Mouse (Mus musculus): ENCODE results near the gene Nucks1. TPM values are rescaled to one million over a fixed set of nuclear protein-coding genes. Genes with fewer than 3 reads are reported as not detected.

Nucks1 gene
- polyA plus RNA-seq, 1 experiment from 2014 or later, result 50.1 TPM

DNA sequence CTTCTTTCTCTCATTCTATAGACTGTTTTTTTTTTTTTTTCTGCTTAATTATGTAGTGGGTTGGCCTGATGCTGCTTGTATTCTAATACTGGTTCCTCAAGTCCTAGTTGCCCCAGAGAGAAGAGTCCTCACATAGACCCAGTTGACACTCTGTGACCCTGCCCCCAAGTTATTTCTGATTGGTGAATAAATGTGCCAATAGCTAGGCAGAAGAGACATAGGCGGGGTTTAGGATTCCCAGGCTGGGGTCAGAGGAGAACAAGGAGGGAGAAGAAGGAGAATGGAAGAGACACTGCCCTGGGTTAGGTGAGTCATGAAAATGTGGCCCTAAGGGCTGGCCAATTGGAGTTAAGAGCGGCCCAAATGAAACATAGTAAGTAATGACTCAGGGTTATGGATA is 30.5 kb upstream of the Nucks1 start:
- WGBS, result 82% methylated on average over 2 of the region's 2 CpGs

DNA sequence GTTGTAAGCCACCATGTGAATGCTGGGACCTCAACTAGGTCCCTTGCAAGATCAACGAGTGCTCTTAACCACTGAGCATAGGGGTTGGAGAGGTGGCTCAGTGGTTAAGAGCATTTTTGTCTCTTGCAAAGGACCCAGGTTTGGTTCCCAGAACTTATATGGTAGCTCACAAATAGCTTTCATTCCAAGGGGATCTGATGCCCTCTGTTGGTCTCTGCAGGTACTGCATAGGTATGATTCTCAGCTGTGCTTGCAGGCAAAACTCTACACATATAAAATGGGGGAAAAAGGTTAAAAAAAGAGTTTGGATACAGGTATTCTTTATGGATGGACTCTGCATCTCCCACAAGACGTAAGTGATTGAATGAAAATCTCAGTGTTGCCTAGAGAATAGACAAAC is 27.5 kb upstream of the Nucks1 start:
- ATAC-seq, result no peak
- H3K27ac ChIP-seq (ENCODE audit: low read length), result no peak overlapping the region
- H3K4me2 ChIP-seq (ENCODE audit: low read length), result no peak overlapping the region
- H3K9ac ChIP-seq (ENCODE audit: low read depth, low read length), result no peak overlapping the region
- no peaks in the 10 kb centered on the region for H3K9me3 ChIP-seq (replicated peaks; ENCODE audit: control insufficient read depth, low read length, poor library complexity, severe bottlenecking)
- 69% methylated on average over 2 of the region's 2 CpGs for WGBS
- H3K4me1 ChIP-seq (ENCODE audit: control insufficient read depth, insufficient read depth, low read length), result no peaks in the 10 kb centered on the region
- H3K27me3 ChIP-seq (ENCODE audit: control insufficient read depth, insufficient read depth, low read depth, low read length), result no peaks in the 10 kb centered on the region
- H3K36me3 ChIP-seq (ENCODE audit: control insufficient read depth, insufficient read depth, low read length), result no peaks in the 10 kb centered on the region
- H3K4me3 ChIP-seq (ENCODE audit: low read depth, low read length), result no peak overlapping the region

More for the DNA sequence above, 30.5 kb upstream of the Nucks1 start:
- no peak overlapping the region for H3K4me3 ChIP-seq (ENCODE audit: low read depth, low read length)
- no peaks in the 10 kb centered on the region for H3K36me3 ChIP-seq (ENCODE audit: control insufficient read depth, insufficient read depth, low read length)
- no peaks in the 10 kb centered on the region for H3K4me1 ChIP-seq (ENCODE audit: control insufficient read depth, insufficient read depth, low read length)
- H3K27me3 ChIP-seq (ENCODE audit: control insufficient read depth, insufficient read depth, low read depth, low read length), result no peaks in the 10 kb centered on the region
- H3K27ac ChIP-seq (ENCODE audit: low read length), result no peak overlapping the region
- H3K9ac ChIP-seq (ENCODE audit: low read depth, low read length), result no peak overlapping the region
- H3K4me2 ChIP-seq (ENCODE audit: low read length), result no peak overlapping the region
- no peak for ATAC-seq
- no peaks in the 10 kb centered on the region for H3K9me3 ChIP-seq (replicated peaks; ENCODE audit: control insufficient read depth, low read length, poor library complexity, severe bottlenecking)

DNA sequence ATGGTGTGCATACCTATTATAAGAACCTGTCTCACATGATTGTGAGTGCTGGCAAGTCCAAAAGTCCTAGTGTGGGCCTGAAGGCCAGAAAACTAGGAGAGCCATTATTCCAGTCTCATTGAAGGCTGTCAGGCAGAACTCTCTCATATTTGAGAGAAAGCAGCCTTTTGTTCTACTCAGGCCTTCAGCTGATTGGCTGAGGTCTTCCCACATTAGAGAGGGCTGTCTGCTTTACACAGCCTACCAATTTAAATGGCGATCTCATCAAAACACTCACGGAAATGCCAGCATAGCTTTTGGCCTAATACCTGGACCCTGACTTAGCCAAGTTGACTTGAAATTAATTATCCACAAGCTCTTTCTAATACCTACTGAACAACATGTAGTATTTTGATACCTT is 24.2 kb upstream of the Nucks1 start:
- H3K9me3 ChIP-seq (replicated peaks; ENCODE audit: control insufficient read depth, low read length, poor library complexity, severe bottlenecking), result no peaks in the 10 kb centered on the region
- 65% methylated on average over 2 of the region's 2 CpGs for WGBS
- no peak for ATAC-seq
- H3K4me1 ChIP-seq (ENCODE audit: control insufficient read depth, insufficient read depth, low read length), result no peaks in the 10 kb centered on the region
- no peak overlapping the region for H3K4me2 ChIP-seq (ENCODE audit: low read length)
- no peak overlapping the region for H3K9ac ChIP-seq (ENCODE audit: low read depth, low read length)
- no peak overlapping the region for H3K27ac ChIP-seq (ENCODE audit: low read length)
- no peaks in the 10 kb centered on the region for H3K36me3 ChIP-seq (ENCODE audit: control insufficient read depth, insufficient read depth, low read length)
- no peaks in the 10 kb centered on the region for H3K27me3 ChIP-seq (ENCODE audit: control insufficient read depth, insufficient read depth, low read depth, low read length)
- H3K4me3 ChIP-seq (ENCODE audit: low read depth, low read length), result no peak overlapping the region

DNA sequence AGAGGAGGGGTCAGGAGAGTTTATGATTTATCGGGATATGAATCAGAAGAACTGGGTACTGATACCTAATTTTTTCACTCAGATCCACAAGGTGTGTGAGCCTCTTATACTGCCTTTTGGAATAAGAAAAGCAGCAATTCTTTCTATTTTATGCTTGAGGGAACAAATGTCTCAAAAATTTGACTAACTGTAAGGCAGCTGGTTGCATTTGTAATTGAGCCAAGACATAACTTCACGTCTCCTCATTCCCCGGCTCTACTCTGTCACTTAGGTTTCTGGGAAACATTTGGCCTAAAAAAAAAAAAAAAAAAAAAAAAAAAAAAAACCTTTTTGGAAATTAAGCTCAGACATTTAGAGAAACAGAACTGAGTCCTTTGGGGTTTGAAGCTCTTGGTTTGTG is 23.7 kb upstream of the Nucks1 start:
- Histone ChIP-seq H3K4me3 (ENCODE audit: low read depth, low read length) (no peak overlapping the region), H3K9ac (ENCODE audit: low read depth, low read length) (no peak overlapping the region), H3K27ac (ENCODE audit: low read length) (no peak overlapping the region), H3K4me1 (ENCODE audit: control insufficient read depth, insufficient read depth, low read length) (no peaks in the 10 kb centered on the region), H3K4me2 (ENCODE audit: low read length) (no peak overlapping the region), H3K27me3 (ENCODE audit: control insufficient read depth, insufficient read depth, low read depth, low read length) (no peaks in the 10 kb centered on the region), H3K36me3 (ENCODE audit: control insufficient read depth, insufficient read depth, low read length) (no peaks in the 10 kb centered on the region), H3K9me3 (replicated peaks; ENCODE audit: control insufficient read depth, low read length, poor library complexity, severe bottlenecking) (no peaks in the 10 kb centered on the region)
- WGBS, result 89% methylated on average over 3 of the region's 3 CpGs
- ATAC-seq, result no peak

DNA sequence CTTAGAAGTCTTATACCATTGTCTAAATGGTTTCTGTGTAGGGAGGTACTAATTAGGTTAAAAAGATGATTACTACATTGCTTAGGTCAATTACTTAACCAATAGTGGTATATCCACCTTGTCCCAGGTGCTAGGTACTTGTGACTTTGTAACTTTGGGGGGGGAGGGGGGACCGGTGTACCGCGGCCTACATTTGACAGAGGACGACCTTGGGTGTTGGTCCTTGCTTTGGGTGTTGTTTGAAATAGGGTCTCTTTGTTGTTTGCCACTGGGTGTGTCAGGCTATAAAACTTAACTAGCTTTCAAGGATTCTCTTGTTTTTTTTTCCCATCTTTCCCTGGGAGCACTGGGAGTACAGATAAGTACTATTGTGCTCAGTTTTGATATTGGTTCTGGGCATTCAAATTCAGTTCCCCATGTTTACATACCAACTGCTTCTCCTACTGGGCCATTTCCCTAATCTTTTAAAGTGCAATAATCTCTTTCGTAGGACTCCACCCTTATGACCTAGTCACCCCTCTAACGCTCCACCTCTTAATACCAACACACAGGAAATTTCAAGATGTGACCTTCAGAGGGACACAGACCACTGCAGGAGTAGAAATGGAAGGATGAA is 20.2 kb upstream of the Nucks1 start:
- Histone ChIP-seq H3K27ac (ENCODE audit: low read length) (no peak overlapping the region), H3K9ac (ENCODE audit: low read depth, low read length) (no peak overlapping the region), H3K4me1 (ENCODE audit: control insufficient read depth, insufficient read depth, low read length) (no peaks in the 10 kb centered on the region), H3K36me3 (ENCODE audit: control insufficient read depth, insufficient read depth, low read length) (no peaks in the 10 kb centered on the region), H3K4me3 (ENCODE audit: low read depth, low read length) (no peak overlapping the region), H3K9me3 (replicated peaks; ENCODE audit: control insufficient read depth, low read length, poor library complexity, severe bottlenecking) (no peaks in the 10 kb centered on the region), H3K27me3 (ENCODE audit: control insufficient read depth, insufficient read depth, low read depth, low read length) (no peaks in the 10 kb centered on the region), H3K4me2 (ENCODE audit: low read length) (no peak overlapping the region)
- WGBS, result 77% methylated on average over 6 of the region's 6 CpGs
- no peak for ATAC-seq

DNA sequence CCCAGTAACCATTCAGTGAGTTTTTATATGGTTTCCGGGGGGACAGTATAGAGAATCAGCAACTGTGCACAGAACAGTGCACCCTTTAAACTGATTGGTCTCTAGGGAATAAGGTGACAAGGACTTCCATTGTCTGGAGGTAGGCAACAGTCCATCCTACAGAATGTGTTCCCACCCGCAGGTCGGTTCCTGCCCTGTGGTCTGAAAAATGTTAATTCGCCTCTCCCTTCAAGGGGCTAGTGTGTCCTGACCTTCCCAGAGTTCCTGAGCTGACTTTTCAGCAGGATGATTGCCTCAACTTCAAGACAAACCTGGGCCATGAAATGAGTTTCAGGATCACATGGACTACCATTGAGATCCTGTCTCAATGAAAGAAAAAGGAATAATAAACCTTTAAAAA is 18.9 kb upstream of the Nucks1 start:
- no peak for ATAC-seq
- 74% methylated on average over 4 of the region's 4 CpGs for WGBS
- H3K9me3 ChIP-seq (replicated peaks; ENCODE audit: control insufficient read depth, low read length, poor library complexity, severe bottlenecking), result no peaks in the 10 kb centered on the region
- no peaks in the 10 kb centered on the region for H3K36me3 ChIP-seq (ENCODE audit: control insufficient read depth, insufficient read depth, low read length)
- H3K4me2 ChIP-seq (ENCODE audit: low read length), result no peak overlapping the region
- no peaks in the 10 kb centered on the region for H3K27me3 ChIP-seq (ENCODE audit: control insufficient read depth, insufficient read depth, low read depth, low read length)
- no peaks in the 10 kb centered on the region for H3K4me1 ChIP-seq (ENCODE audit: control insufficient read depth, insufficient read depth, low read length)
- H3K4me3 ChIP-seq (ENCODE audit: low read depth, low read length), result no peak overlapping the region
- H3K27ac ChIP-seq (ENCODE audit: low read length), result no peak overlapping the region
- H3K9ac ChIP-seq (ENCODE audit: low read depth, low read length), result no peak overlapping the region

DNA sequence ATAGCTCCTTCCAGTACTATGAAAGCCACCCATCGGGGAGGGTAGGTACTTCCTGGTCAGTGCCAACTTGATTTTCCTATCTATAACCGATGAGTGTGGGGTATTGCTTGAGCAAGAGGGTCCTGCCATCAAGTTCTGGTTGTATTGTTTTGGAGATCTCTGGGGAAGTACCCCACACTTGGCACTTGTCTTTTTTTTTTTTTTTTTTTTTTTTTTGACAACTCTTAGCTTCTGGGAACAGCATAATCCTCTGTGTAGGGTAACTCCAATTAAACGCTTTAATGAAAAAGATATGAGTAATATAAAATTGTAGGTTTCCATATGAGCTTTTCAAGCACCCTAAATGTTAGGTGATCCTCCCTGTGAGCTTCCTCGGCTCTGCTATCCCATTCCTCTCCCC is 7.7 kb upstream of the Nucks1 start:
- no peaks in the 10 kb centered on the region; the same call in 1 of the 2 replicates for H3K27me3 ChIP-seq (ENCODE audit: control insufficient read depth, insufficient read depth, low read depth, low read length)
- H3K9ac ChIP-seq (ENCODE audit: low read depth, low read length), result no peak overlapping the region
- H3K4me3 ChIP-seq (ENCODE audit: low read depth, low read length), result no peak overlapping the region
- no peak for ATAC-seq
- H3K36me3 ChIP-seq (ENCODE audit: control insufficient read depth, insufficient read depth, low read length), result no peaks in the 10 kb centered on the region
- no peak overlapping the region for H3K4me2 ChIP-seq (ENCODE audit: low read length)
- H3K9me3 ChIP-seq (replicated peaks; ENCODE audit: control insufficient read depth, low read length, poor library complexity, severe bottlenecking), result no peaks in the 10 kb centered on the region
- H3K27ac ChIP-seq (ENCODE audit: low read length), result no peak overlapping the region
- 92% methylated on average over 4 of the region's 4 CpGs for WGBS
- no peaks in the 10 kb centered on the region for H3K4me1 ChIP-seq (ENCODE audit: control insufficient read depth, insufficient read depth, low read length)

DNA sequence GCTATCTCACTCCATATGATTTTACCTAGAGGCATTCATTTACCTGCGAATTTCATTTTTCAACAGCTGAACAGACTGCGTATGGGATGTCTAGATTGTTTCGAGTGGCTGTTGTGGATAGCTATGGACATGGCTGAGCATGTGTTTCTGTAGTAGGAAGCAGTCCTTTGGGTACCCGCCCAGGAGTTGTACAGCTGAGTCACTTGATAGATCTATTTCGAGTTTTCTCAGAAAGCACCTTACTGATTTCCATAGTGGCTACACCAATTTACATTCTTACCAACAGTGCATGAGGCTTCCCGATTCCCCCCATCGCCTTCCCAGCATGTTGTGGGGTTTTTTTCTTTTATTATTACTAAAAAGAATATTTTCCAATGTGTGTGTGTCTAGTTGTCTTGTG is 7.1 kb upstream of the Nucks1 start:
- H3K4me2 ChIP-seq (ENCODE audit: low read length), result no peak overlapping the region
- ATAC-seq, result no peak
- no peak overlapping the region for H3K27ac ChIP-seq (ENCODE audit: low read length)
- H3K27me3 ChIP-seq (ENCODE audit: control insufficient read depth, insufficient read depth, low read depth, low read length), result no peaks in the 10 kb centered on the region; the same call in 1 of the 2 replicates
- H3K9me3 ChIP-seq (replicated peaks; ENCODE audit: control insufficient read depth, low read length, poor library complexity, severe bottlenecking), result no peaks in the 10 kb centered on the region
- no peaks in the 10 kb centered on the region for H3K36me3 ChIP-seq (ENCODE audit: control insufficient read depth, insufficient read depth, low read length)
- no peaks in the 10 kb centered on the region for H3K4me1 ChIP-seq (ENCODE audit: control insufficient read depth, insufficient read depth, low read length)
- H3K9ac ChIP-seq (ENCODE audit: low read depth, low read length), result no peak overlapping the region
- WGBS, result 92% methylated on average over 7 of the region's 7 CpGs
- no peak overlapping the region for H3K4me3 ChIP-seq (ENCODE audit: low read depth, low read length)

DNA sequence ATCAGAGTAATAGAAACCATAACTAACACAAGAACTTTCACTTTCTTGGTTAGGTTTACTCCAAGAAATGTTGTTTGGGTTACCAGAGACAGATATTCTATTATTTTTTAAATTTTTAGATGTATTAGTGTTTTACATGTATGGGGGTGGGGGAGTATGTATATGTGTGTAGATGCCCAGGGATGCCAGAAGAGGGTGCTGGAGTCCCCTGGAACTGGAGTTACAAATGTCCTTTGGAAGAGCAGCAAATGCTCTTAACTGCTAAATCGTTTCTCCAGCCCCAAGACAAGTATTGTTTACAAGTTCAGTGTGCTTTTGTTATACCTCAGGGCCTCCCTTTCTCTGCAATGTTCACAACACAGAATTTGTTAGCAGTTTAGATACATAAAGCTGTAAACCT is 4.8 kb upstream of the Nucks1 start:
- Histone ChIP-seq H3K4me2 (ENCODE audit: low read length) (no peak overlapping the region), H3K27ac (ENCODE audit: low read length) (no peak overlapping the region), H3K36me3 (ENCODE audit: control insufficient read depth, insufficient read depth, low read length) (no peaks in the 10 kb centered on the region), H3K9ac (ENCODE audit: low read depth, low read length) (no peak overlapping the region), H3K4me3 (ENCODE audit: low read depth, low read length) (no peak overlapping the region), H3K4me1 (ENCODE audit: control insufficient read depth, insufficient read depth, low read length) (no peaks in the 10 kb centered on the region), H3K27me3 (ENCODE audit: control insufficient read depth, insufficient read depth, low read depth, low read length) (no peaks in the 10 kb centered on the region; the same call in 1 of the 2 replicates), H3K9me3 (replicated peaks; ENCODE audit: control insufficient read depth, low read length, poor library complexity, severe bottlenecking) (no peaks in the 10 kb centered on the region)
- ATAC-seq, result no peak
- 20% methylated on average over 1 of the region's 1 CpGs for WGBS

Data from midbrain, embryonic 16.5 days (tissue).